Mouse (Mus musculus): ENCODE measurements around the gene Zcchc7.

Gene Zcchc7

DNA sequence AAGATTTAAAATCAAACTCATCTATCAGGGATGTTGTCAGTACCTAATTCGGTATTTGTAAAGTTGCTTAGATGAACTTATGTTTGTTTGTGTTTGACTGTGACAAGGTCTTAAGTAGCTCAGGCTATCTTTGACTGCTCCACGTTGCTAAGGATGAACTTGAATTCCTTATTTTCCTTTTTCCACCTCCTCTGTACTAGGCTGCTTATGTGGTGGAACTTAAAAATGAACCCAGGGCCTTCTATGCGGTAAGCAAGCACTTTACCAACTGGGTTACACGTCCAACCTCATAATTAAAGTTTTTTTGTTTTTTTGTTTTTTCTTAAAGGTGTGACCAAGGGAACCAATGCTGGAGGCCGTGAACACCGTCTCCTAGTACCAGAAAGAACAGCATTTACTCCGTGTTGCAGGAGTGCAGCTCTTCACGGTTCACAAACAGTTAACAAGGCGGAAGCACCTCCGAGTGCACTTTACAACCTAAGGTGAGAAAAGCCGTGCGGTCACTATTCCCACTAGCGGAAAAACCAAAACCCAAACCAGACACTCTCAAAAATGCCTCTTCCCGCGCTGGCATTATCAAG is at the start of gene Zcchc7:
Gene Zcchc7 (plus strand): TSS at position 325 of the 581 bp plus-strand sequence.
- no peak for DNase-seq (ENCODE audit: low spot score)

DNA sequence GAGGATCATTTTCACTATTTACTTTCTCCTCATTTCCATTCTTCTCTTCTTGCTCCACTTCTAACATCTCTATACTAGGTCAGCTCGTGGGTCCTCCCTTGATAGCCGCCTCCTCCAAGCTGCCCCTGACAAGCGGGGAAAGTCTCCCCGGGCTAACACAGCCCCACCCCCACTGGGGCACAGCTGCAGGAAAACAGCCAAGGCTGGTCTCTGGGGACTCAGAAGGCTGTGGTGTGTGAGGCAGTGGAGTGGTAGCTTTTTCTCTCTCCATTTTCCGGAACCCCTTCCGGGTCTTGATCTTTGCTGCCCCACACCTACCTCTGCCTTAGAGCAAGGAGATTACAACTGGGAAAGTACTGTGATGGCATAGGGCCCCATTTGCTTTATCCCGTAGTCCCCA is 49.7 kb upstream of the Zcchc7 start:
- DNase-seq (ENCODE audit: low spot score) = no peak

DNA sequence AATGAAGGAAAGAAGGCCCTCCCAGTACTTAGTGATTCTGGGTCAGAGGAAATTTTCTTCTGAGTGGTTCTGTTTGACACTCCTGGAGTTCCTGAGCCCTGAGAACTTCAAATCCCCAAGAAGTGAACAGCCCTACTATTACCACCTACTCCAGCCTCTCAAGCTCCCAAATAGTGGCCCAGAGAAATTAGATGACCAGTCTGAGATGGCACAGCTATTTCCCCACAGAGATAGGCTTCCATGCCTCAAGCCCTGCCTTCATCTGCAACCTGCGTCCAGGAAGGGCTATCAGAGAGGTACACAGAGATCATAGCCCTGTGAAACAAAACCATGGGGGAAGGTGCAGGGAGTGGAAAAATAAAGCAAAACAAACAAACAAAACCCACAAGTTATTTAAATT is 48.8 kb upstream of the Zcchc7 start:
- DNase-seq (ENCODE audit: low spot score) = no peak

DNA sequence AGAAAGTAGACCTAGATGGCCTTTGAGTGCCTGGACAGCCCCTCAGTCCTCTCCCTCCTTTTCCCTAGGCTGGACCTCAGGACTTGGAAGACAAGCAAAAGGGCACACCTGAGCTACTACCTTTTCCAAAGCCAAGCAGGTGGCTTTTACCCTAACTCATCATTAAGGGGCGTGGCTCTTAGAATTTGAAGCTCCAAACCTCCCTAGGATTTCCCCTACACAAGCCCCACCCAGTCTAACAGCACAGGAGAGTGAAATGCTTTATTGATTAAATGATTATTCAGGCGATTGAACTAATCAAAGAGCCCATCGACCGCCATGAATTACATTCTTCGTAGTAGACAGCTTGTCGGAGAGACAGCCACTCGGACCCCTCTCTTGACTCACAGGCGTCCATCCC is 47.4 kb upstream of the Zcchc7 start:
- DNase-seq (ENCODE audit: low spot score) = no peak

DNA sequence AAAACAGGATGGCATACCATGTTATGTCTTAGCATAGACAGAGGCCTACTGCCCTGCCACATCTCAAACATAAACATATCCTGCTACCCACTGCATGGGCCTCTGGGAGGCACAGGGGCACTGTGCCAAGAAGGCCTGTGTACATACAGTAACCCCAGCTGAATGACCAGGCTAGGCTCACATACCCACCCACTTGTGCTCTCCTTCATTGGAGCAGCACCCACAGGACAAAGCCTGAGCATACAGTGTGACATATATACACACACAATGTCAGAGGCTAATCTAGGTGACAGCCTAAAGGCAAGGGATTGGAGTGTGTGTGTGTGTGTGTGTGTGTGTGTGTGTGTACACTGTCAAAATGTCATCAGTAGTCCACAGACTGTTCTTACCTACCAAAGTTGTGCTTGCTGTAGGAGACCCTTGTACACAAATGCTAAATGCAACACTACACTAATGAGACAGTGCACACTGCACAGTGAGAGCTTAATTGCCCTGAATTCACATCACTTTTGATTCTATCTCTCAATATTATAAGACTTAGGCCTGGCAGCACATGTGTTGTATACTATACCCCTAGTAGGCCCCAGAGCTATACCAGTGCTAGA is 46.5 kb upstream of the Zcchc7 start:
- no peak for DNase-seq (ENCODE audit: low spot score)

DNA sequence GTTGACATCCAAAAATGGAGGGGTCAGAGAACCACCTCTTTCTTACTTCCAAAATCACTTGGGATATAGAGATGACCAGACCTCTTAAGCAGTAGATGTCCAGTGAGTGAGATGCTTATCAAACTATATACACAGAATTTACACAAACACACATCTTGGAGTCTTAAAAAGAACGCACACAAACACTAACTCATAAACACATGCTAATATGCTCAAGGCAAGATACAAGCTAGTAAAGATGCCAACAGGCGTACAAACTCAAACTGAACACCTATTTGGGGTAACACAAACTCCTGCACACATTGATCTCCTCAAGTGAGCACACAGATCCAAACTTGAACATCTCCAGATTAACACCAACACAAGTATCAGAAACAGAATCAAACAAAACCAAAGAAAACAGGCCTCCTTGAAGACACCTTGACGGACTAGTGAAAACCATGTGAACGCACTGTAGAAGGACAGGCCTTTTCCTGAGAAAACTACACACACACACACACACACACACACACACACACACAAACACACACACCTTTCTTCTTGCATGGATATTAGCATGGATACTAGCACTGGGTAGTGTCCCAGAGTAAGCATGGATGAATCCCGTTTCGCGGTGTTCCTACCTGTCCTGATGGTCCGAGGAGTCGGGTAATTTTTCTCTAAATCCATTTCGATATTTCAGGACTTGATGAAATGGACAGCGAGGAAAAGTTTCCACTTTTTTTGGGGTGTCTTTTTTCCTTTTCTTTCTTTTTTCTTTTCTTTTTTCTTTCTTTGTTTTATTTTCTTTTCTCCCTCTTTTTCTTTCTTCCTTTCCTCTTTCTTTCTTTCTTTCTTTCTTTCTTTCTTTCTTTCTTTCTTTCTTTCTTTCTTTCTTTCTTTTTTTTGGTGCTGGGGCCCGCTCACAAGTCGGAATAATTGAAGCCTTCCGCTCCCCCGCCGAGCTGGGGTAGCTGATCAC is 45.7 kb upstream of the Zcchc7 start, which contains the start of gene Pax5:
Gene Pax5 (minus strand): TSS at position 748 of the 961 bp plus-strand sequence.
- no peak for DNase-seq (ENCODE audit: low spot score)

DNA sequence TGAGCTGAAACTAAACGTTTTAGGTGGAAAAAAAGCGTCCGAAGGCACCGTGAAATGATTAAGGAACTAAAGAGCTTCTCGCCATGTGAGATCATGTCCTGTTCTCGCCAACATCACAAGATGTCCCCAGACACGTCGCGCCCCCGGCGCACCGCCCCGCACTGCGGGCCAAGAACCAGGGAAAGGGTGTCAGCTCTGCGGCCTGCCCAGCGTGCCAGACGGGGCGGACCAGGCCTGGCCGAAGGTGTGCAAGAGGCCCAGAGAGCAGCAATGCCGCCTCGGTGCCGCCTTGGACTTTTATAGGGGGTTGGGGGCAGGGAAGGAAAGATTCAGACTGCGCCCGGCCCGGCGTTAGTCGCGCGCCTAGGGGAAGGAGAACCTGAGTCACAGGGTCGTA is 45.0 kb upstream of the Zcchc7 start:
- no peak for DNase-seq (ENCODE audit: low spot score)

DNA sequence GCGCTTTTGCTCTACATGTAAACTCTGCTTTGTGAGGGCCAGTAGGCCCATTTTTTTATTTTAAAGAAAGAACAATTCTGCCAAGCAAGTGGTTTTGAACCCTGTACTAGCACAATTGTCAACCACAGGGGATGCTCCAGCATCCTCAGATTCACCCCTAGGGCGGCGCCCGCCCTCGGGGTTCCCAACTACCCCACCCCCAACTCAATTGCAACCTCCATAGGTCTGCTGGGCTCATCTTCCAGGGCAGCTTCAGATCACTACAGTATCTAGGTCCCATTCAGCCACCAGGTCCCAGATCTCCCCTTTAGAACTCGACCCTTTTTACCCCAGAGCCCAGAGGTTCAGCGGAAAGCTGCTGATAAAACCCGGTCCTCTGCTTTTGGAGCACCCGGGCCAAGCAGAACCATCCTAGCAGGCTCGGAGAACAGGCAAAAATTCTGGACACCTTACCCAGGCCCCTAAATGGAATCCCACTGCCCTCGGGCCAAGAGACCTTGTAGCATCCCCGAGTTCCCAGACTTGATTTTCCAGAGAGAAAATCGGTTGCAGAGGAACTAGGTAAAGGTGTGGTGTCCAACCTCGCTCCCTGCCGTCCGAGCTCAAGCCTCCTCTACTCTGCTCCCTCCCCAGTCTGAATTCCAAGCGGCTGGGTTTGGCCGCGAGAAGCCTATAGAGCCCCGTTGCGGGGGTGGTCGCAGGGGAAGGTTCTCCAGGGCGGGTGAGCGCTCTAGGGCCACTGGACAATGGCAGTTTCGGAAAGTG is 44.4 kb upstream of the Zcchc7 start:
- no peak for DNase-seq (ENCODE audit: low spot score)

DNA sequence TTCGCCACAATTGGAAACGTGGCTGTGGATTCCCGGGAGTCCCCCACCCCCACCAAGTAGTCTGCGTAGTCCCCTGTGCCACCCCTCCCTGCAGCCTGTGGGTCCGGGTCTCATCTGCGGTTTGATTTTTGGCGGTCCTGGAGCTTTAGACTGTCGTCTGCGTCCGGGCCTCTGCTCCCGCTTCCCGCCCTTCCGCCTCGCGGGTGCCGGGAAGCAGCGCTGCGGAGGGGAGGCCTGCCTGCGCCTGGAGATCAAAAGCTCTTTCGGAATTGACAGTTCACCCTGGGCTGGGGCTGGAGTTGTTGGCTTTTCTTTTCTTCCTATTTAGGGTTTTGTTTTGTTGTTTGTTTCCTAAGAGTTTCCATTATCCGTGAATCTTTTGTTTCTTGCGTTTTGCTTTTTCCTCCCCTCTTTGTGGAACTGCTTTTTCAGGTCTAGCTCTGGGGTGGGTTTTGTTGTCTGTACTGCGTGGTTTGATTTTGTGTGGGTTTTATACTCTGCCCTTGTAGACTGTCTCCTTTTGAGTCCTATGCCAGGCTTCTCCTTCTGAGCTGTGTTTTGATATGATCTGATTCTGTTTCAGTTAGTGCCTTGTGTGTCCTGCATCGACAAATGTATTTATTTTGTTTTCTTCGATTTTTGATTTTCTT is 43.5 kb upstream of the Zcchc7 start:
- DNase-seq (ENCODE audit: low spot score) = no peak

DNA sequence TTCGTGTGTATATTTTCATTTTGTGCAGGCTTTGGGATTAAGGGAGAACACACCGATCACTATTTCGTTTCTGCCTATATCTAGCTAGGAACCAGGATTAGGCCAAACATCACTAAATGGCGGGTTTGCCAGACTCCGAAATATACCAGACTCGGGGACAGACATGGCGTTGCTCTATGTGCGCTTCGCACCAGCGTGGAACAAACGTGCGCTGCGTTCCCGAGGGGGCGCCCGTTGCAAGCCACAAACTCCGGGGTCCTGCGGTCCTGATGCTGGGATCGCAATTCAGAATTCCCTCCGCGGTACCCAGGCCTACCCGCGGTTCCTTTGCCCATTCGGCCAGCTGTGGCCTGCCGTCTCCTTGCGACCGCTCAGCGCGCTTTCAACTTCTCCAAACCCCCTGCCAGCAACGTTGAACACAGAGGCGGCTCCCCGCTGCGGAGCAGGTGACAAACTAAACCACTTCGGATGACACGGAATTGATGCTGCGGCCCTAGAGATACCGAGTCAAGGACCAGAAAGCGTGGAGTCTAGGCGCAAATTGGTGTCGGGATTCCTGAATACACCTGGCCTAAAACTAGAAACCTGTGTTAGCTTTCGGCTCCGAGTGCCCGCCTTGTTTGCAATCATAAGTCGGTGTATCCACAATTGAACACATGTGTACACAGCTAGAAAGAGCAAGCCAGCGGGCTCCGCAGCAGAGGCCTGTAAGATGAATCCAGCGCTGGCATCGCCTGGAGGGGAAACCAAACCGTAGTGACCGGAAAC is 42.7 kb upstream of the Zcchc7 start:
- no peak for DNase-seq (ENCODE audit: low spot score)

DNA sequence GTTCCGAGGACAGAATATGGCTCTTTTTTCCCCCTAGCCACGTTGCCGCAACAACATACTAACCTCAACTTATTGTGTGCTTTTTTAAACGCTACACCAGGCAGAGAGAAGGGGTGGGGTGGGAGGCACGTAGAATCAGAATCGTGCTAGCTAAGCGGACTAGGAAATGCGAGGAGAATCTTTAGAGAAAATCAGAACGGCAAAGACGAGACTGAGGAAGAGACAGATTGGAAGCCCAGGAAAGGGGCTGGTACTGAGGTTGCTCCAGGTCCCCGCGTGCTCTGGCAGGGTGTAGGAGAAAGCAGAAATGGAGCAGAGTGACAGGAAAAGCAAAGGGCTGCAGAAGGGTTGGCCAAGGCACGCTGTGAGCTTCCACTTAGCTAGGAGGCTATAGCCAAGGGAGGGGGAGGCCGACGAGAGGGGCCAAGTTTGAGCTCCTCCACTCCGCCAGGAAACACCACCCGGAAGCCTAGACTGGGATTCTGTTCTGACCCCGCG is 42.1 kb upstream of the Zcchc7 start:
- no peak for DNase-seq (ENCODE audit: low spot score)

DNA sequence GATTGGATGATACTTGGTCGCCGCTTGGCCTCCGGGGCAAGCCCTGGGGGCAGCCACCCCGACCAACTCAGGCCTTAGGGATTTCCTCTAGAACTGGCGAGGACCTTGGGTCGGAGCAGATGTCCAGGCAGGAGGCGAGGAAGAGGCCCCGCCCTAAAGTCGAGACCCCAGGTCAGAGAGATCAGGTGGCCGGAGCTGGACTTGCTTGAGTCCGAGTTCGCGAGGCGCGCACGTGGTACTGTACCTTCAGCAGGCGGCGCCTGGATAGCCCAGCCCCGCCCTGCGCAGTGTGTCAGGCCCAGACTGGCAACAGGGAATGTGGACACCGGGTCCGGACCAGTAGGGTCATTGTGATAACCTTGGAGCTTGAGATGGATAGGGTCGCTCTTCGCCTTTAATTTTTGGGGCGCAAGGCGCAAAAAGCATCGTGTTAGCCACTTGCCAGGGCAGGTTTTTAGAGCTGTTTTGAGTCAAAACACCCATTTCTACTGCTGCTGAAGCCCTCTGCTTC is 41.5 kb upstream of the Zcchc7 start:
- DNase-seq (ENCODE audit: low spot score) = no peak

DNA sequence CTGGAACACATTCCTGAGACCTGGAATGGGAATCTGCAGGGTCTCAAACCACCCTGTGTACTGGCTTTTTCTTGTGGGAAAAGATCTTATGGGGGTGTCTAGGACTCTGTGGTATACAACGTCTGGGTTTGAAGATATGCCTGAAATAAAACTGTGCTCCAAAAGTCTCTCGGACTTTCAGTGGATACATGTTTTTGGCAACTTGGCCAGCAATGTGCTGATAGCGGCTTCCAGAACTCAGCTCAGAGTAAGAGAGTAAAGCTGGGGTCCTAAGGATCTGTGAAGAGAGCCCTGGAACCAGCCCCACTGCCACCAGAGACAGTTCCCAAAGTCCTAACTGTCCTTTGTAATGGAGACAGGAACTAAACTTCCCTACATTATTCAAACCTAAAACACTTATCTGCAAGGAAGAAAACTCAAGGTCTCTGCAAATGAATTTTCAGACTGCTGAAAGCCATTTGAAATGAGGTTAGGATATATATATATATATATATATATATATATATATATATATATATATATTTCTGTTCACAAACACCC is 40.0 kb upstream of the Zcchc7 start:
- DNase-seq (ENCODE audit: low spot score) = no peak

DNA sequence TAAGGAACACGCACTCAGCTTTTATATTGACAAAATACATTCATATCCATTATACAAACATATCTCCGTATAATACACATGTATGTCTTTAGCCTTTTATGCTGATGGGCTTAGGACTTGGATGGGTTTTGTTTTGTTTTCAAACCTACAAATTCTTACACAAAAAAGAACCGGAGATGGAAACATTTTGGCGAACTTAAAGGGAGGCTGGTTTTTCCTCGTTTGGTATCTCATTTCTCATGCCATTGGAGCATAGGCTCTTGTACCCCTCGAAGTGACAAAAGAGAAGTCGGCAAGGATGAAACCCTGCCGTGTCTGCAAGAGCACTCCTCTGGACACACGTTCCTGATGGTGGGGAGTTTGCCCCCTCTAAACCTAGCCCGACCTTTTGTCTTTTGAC is 39.3 kb upstream of the Zcchc7 start:
- no peak for DNase-seq (ENCODE audit: low spot score)

DNA sequence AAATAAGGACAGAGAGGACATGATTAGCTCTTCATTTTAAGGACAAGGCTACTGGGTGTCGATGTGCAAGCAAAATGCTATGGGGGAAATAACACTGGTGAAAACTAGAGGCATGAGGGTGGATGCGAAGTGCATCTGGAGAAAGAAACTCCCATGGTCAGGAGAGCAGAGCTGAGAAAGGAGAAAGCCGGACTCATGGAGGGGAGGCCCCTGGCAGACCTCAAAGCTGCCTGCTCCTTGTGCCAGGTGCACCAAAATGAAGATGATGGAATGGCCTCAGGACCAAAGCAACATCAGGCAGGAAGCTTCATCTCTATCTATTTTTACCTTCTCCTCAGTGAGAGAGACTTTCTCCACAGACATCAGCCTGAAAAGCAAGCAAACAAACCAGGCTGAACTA is 38.0 kb upstream of the Zcchc7 start:
- DNase-seq (ENCODE audit: low spot score) = no peak

DNA sequence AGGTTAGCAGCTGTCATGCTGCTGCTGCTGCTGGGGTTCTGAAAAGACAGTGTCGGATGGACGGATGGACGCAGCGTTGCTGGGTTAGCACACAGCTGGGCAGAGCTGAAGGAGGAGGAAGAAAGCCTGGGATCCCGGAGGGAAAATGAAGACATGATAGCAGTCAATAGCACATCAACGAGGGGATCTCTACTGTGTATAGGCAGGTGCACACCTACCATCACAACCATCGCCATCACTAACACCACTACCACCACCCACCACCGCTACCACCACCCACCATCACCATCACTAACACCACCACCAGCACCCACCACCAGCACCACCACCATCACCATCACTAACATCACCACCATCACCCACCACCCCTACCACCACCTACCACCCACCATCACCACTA is 35.6 kb upstream of the Zcchc7 start:
- no peak for DNase-seq (ENCODE audit: low spot score)

DNA sequence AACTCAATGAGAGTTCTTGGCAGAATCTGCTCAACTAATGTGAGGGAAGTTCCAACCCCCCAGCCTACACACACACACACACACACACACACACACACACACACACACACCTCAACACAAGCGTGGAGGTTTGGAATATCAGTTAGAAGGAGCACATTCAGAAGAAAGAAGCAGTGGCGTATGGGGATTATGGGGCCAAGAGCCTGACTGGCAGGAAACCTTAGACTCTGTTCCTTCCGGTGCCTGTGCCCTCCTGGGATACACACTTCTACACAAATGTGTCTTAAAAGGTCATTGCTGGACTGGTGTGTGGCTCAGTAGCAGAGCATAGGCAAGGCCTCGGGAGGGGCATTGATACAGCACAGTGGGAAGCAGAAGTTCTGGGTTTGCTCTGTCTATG is 34.4 kb upstream of the Zcchc7 start:
- no peak for DNase-seq (ENCODE audit: low spot score)

DNA sequence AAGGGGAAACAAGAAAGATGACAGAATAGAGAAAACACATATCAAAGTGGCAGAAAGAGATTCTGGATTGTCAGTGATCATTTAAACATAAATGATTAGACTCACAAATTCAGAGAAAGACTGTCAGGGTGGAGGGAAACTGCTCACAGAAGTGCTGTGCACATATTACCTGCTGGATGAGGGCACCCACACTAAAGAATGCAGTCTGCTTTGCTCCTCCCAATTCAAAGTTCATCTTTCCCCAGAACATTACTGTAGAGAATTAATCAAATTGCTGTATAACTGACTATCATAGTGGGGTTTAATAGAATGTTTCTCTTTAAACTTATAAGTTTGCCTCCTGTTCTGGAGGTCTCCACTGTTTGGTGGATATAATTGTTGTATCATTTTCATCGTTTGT is 15.2 kb upstream of the Zcchc7 start:
- no peak for DNase-seq (ENCODE audit: low spot score)

DNA sequence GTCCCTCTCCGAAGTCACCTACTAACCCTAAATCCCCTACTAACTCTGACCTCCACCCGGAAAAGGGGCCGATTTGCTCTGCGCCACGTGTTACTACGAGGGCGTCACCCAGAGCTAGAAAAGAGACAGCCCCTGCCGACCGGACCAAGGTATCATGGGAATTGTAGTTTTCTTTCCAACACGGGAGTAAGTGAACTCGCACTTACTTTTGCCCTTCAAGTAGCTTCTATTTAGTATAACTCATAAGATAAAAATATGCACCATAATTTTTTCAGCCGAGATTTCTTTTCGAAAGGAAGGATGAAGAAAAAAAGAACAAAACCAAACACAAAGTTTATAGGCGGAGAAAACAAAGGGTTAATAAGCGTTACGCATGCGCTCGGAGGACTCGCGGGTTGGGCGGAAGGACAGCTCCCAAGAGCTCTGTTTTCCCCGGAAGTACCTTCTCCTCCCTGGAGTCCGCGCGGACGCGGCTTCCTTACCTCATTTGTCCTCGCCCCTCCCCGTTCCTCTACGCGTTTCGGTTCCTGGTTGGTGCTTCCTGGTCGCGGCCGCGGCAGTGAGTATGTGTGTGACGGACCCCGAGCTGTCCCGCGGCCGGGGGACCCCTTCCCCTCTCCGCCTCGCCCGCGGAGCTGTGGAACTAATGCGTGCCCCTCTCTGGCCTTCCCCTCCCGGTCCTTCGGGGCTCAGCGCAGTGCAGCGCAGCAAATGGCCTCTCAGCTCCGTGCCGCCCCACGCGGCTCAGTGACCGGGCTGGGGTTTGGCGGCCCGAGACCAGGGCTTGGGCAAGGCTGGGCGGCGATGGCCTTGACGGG is 666 bp downstream of the Zcchc7 start:
- DNase-seq (ENCODE audit: low spot score) = peak; percentile 97
